Mouse (Mus musculus): ENCODE results near the gene Dnah8. TPM values are rescaled to one million over a fixed set of nuclear protein-coding genes. Genes with fewer than 3 reads are reported as not detected.
"Not testable (repeated sequence)": the region's sequence is repeated elsewhere in the genome, so short reads cannot be mapped to it uniquely, and the experiment has no call there.

Gene Dnah8
- polyA plus RNA-seq, 1 experiment from 2014 or later, result 9.2 TPM

DNA sequence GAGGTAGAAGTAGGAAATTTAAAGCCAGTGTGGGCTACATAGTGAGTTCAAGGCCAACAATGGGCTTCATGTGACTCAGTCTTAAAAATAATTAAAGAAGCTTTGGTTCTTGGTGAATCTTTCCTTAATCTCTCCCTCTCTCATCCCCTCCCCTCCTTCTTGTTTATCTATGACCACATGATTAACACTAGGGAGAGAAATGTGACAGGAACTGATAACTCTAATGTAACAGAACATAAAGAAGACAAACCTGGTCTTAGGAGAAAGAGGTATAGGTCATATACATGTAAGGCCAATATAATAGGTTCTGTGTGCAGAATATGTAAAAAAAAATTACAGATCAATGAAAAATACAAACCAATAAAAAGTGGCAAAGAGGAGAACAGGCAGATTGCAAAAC lies 10.8 kb upstream of the Dnah8 start:
- no peak for ATAC-seq (ENCODE audit: low read depth)
- no peaks in the 10 kb centered on the region for H3K9me3 ChIP-seq (ENCODE audit: control insufficient read depth, low read length)
- H3K4me2 ChIP-seq (ENCODE audit: low read depth, low read length), result no peak overlapping the region

DNA sequence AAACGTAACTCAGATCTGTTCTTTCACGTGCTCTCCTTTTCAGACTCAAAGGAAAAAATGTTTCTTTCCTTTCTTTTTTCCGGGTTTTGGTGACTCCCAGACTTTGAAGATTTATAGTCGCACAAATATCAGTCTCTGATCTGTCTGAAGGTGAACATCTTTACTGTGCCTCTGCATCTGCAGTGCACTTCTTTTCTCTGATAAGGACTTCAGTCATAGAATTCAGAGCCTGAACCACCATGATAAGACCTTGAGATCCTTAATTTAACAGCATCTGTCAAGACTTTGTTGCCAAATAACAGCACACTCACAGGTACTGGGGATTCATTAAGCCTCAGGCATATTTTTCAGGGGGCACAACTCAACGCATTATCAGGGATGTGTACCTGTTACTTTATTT lies 8.0 kb upstream of the Dnah8 start:
- ATAC-seq (ENCODE audit: low read depth), result no peak
- Histone ChIP-seq H3K4me3 (ENCODE audit: low read length) (no peak overlapping the region), H3K9me3 (ENCODE audit: control insufficient read depth, low read length) (no peaks in the 10 kb centered on the region), H3K27ac (ENCODE audit: low read length) (no peak overlapping the region), H3K27me3 (ENCODE audit: control insufficient read depth, insufficient read depth, low read depth, low read length) (no peaks in the 10 kb centered on the region), H3K4me2 (ENCODE audit: low read depth, low read length) (no peak overlapping the region), H3K9ac (ENCODE audit: low read length) (no peak overlapping the region), H3K4me1 (replicated peaks; ENCODE audit: control insufficient read depth, insufficient read depth, low read length) (peaks cover 9% of the 10 kb centered on the region), H3K36me3 (ENCODE audit: control insufficient read depth, insufficient read depth, low read length) (no peaks in the 10 kb centered on the region)
- 85% methylated on average over 5 of the region's 5 CpGs for WGBS

More for the DNA sequence above, 10.8 kb upstream of the Dnah8 start:
- H3K27ac ChIP-seq (ENCODE audit: low read length), result no peak overlapping the region
- H3K4me3 ChIP-seq (ENCODE audit: low read length), result no peak overlapping the region
- H3K4me1 ChIP-seq (replicated peaks; ENCODE audit: control insufficient read depth, insufficient read depth, low read length), result peaks cover 9% of the 10 kb centered on the region
- H3K27me3 ChIP-seq (ENCODE audit: control insufficient read depth, insufficient read depth, low read depth, low read length), result no peaks in the 10 kb centered on the region
- no peaks in the 10 kb centered on the region for H3K36me3 ChIP-seq (ENCODE audit: control insufficient read depth, insufficient read depth, low read length)
- H3K9ac ChIP-seq (ENCODE audit: low read length), result no peak overlapping the region

DNA sequence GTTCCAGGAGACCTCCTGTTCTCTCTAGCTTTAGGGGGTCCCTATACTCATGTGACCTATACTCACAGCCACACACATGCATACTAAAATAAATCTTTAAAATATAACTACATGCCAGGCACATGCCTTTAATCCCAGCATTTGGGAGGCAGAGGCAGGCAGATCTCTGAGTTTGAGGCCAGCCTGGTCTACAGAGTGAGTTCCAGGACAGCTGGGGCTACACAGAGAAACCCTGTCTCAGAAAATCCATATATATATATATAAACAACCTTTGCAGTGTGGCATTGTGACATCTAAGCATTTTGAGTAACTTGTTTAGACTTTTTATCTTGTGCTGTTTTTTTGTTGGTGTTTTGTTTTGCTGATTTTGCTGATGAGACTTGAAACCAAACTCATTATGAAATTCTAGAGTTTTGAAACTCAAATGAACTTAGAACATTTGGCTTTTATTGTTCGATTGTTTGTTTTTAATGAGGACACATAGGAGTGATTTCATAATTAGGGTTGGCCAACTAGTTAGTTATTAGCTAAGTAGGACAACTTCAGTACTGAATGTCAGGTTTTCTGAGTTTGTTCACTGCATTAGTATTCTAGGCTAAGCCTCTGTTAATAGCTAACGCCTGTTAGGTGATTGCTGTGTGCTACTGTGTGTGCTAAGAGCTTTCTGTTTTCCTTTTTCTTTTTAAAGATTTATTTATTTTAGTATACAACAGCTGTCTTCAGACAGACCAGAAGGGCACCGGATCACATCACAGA lies 5.8 kb upstream of the Dnah8 start:
- Histone ChIP-seq H3K9ac (ENCODE audit: low read length) (no peak overlapping the region), H3K4me1 (replicated peaks; ENCODE audit: control insufficient read depth, insufficient read depth, low read length) (peaks cover 5% of the 10 kb centered on the region; the same call in 1 of the 2 replicates), H3K9me3 (ENCODE audit: control insufficient read depth, low read length) (no peaks in the 10 kb centered on the region), H3K4me3 (ENCODE audit: low read length) (no peak overlapping the region), H3K4me2 (ENCODE audit: low read depth, low read length) (no peak overlapping the region), H3K27ac (ENCODE audit: low read length) (no peak overlapping the region), H3K36me3 (ENCODE audit: control insufficient read depth, insufficient read depth, low read length) (no peaks in the 10 kb centered on the region), H3K27me3 (ENCODE audit: control insufficient read depth, insufficient read depth, low read depth, low read length) (no peaks in the 10 kb centered on the region)
- no peak for ATAC-seq (ENCODE audit: low read depth)
- WGBS, result 74% methylated on average over 3 of the region's 3 CpGs

DNA sequence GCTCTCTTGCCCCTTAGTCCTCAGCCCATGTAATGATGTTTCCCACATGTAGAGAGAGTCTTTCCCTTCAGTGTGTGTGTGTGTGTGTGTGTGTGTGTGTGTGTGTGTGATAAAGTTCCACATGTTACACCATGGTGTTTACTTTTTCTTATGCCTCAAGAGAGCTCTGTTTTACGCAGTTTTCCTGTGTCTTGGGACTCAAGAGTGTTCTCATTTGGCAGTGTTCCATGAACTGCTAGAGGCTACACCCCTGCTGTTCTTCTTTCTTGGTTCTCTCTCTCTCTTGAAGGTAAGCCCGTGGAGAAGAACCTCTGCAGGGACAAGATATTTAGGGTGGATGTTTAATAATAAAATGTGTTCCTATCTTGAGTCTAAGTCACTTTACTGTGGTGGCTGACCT lies 5.0 kb upstream of the Dnah8 start:
- Histone ChIP-seq H3K4me1 (replicated peaks; ENCODE audit: control insufficient read depth, insufficient read depth, low read length) (peaks cover 5% of the 10 kb centered on the region; the same call in 1 of the 2 replicates), H3K27ac (ENCODE audit: low read length) (no peak overlapping the region), H3K9me3 (ENCODE audit: control insufficient read depth, low read length) (no peaks in the 10 kb centered on the region), H3K9ac (ENCODE audit: low read length) (no peak overlapping the region), H3K27me3 (ENCODE audit: control insufficient read depth, insufficient read depth, low read depth, low read length) (no peaks in the 10 kb centered on the region), H3K4me3 (ENCODE audit: low read length) (no peak overlapping the region), H3K4me2 (ENCODE audit: low read depth, low read length) (no peak overlapping the region), H3K36me3 (ENCODE audit: control insufficient read depth, insufficient read depth, low read length) (no peaks in the 10 kb centered on the region)
- 16% methylated on average over 2 of the region's 2 CpGs for WGBS
- ATAC-seq (ENCODE audit: low read depth), result peak; percentile 28; the same call in 1 of the 2 replicates

DNA sequence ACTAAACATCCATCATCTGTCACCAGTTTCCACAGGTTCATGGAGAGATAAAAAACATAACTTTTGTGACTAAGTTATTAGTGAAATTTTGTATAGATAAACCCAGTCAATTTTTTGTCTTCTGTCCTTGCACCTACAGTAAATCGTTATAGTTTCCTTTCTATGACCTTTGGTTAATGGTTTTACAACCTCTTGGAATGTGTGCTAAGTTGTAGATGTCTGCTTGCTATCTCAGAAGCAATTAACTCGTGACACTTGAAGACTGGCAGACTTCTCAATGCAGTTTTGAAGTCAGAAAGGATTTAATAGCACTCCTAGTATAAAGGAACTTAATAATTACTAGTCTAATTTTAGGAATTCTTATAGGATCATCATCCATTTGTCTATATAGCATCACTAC lies 3.6 kb upstream of the Dnah8 start:
- H3K27me3 ChIP-seq (ENCODE audit: control insufficient read depth, insufficient read depth, low read depth, low read length), result no peaks in the 10 kb centered on the region
- H3K4me2 ChIP-seq (ENCODE audit: low read depth, low read length), result no peak overlapping the region
- H3K4me1 ChIP-seq (replicated peaks; ENCODE audit: control insufficient read depth, insufficient read depth, low read length), result peaks cover 5% of the 10 kb centered on the region; the same call in 1 of the 2 replicates
- no peaks in the 10 kb centered on the region for H3K36me3 ChIP-seq (ENCODE audit: control insufficient read depth, insufficient read depth, low read length)
- no peak overlapping the region for H3K9ac ChIP-seq (ENCODE audit: low read length)
- ATAC-seq (ENCODE audit: low read depth), result no peak
- H3K9me3 ChIP-seq (ENCODE audit: control insufficient read depth, low read length), result no peaks in the 10 kb centered on the region
- H3K4me3 ChIP-seq (ENCODE audit: low read length), result no peak overlapping the region
- 45% methylated on average over 2 of the region's 2 CpGs for WGBS
- no peak overlapping the region for H3K27ac ChIP-seq (ENCODE audit: low read length)

DNA sequence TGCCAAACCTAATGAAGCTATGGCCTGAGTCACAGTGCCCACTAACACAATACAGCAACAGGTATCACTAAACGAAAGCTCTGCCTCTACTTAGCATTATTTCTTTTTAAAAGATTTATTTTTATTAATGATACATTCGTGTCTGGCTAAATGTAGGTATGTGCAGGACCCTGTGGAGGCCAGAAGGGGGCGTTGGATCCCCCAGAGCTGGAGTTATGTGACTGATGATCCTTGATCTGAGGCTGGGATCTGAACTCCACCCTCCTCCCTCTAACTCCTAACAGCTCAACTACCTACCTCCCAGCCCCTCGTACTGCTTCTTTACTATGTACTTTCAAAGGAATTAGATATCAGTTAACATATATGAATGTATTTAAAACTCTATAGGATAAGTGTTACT lies 2.7 kb upstream of the Dnah8 start:
- no peak overlapping the region for H3K4me2 ChIP-seq (ENCODE audit: low read depth, low read length)
- ATAC-seq (ENCODE audit: low read depth), result no peak
- H3K27me3 ChIP-seq (ENCODE audit: control insufficient read depth, insufficient read depth, low read depth, low read length), result no peaks in the 10 kb centered on the region
- H3K9ac ChIP-seq (ENCODE audit: low read length), result no peak overlapping the region
- peaks cover 5% of the 10 kb centered on the region; the same call in 1 of the 2 replicates for H3K4me1 ChIP-seq (replicated peaks; ENCODE audit: control insufficient read depth, insufficient read depth, low read length)
- WGBS, result 59% methylated on average over 4 of the region's 4 CpGs
- H3K9me3 ChIP-seq (ENCODE audit: control insufficient read depth, low read length), result no peaks in the 10 kb centered on the region
- no peak overlapping the region for H3K27ac ChIP-seq (ENCODE audit: low read length)
- no peaks in the 10 kb centered on the region for H3K36me3 ChIP-seq (ENCODE audit: control insufficient read depth, insufficient read depth, low read length)
- H3K4me3 ChIP-seq (ENCODE audit: low read length), result no peak overlapping the region

DNA sequence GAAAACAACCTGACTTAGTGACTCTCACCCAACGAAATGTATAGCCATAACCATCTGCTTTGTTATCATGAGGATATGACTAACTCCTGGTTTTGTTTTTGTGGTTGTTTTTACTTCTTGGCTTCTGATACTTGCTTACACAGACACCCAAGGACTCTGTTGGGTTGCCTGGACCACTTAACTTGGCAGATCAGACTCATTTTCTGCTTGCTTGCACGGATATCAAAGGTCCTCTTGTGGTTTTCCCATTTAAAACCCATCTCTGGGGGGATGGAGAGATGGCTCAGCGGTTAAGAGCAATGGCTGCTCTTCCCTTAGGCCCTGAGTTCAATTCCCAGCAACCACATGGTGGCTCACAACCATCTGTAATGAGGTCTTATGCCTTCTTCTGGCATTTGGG lies 954 bp upstream of the Dnah8 start:
- Histone ChIP-seq H3K27me3 (ENCODE audit: control insufficient read depth, insufficient read depth, low read depth, low read length) (no peaks in the 10 kb centered on the region), H3K4me3 (ENCODE audit: low read length) (no peak overlapping the region), H3K36me3 (ENCODE audit: control insufficient read depth, insufficient read depth, low read length) (no peaks in the 10 kb centered on the region), H3K4me1 (replicated peaks; ENCODE audit: control insufficient read depth, insufficient read depth, low read length) (peaks cover 5% of the 10 kb centered on the region; the same call in 1 of the 2 replicates), H3K27ac (ENCODE audit: low read length) (no peak overlapping the region), H3K9ac (ENCODE audit: low read length) (no peak overlapping the region), H3K9me3 (ENCODE audit: control insufficient read depth, low read length) (no peaks in the 10 kb centered on the region), H3K4me2 (ENCODE audit: low read depth, low read length) (no peak overlapping the region)
- no peak for ATAC-seq (ENCODE audit: low read depth)
- WGBS, result 84% methylated on average over 3 of the region's 3 CpGs

DNA sequence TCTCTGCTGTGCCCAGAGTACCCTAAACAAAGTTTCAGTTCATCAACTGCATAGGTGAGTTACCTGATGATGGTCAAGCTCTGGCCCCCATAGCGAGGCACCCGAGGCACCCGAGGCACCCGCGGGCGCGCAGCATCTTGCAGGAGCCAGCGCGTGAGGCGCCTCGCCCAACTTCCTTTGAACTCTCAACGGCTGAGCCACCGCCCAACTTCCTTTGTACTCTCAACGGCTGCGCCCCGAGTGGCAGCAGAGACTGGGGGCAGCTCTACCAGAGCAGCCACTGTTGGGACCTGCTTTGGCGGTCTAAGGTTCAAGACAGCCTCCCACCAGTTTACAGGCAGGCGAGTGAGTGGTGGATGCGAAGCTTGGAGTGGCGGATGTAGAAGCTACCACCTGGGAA lies 2.6 kb downstream of the Dnah8 start, which contains the start of gene Glo1:
Glo1 (minus strand) TSS at position 153 of the 400 bp plus-strand sequence.
- H3K27ac ChIP-seq (ENCODE audit: low read length); H3K4me1 ChIP-seq (replicated peaks; ENCODE audit: control insufficient read depth, insufficient read depth, low read length); H3K4me3 ChIP-seq (ENCODE audit: low read length); H3K9me3 ChIP-seq (ENCODE audit: control insufficient read depth, low read length); H3K36me3 ChIP-seq (ENCODE audit: control insufficient read depth, insufficient read depth, low read length); H3K4me2 ChIP-seq (ENCODE audit: low read depth, low read length); H3K9ac ChIP-seq (ENCODE audit: low read length); H3K27me3 ChIP-seq (ENCODE audit: control insufficient read depth, insufficient read depth, low read depth, low read length): not testable (repeated sequence)
- WGBS, result no CpG with 5 or more reads among the region's 20 CpGs
- 0 out of 2 replicates have a peak, but pooled peaks have one; percentile 38 for ATAC-seq (ENCODE audit: low read depth)

DNA sequence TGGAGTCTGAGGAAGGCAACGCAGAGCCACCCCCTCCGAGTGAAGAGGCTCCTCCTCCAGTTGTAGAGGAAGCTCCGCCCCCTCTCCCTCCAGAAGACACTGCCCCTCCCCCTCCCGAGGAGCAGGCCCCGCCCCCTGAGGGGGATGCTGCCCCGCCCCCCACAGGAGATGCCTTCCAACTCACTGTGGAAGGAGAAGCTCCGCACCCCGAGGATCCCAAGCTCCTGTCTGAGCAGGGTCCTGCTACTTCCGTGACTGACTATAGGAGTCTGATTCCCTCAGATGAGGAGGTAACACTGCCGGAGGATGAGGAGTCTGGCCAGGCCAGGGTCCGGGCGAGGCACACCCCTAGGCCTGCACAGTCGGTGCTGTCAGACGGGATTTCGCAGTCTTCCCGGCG lies 11.2 kb downstream of the Dnah8 start:
- no peak overlapping the region for H3K27ac ChIP-seq (ENCODE audit: low read length)
- WGBS, result 16% methylated on average over 17 of the region's 17 CpGs
- no peaks in the 10 kb centered on the region for H3K27me3 ChIP-seq (ENCODE audit: control insufficient read depth, insufficient read depth, low read depth, low read length)
- peak overlapping the region; percentile 31; the same call in 1 of the 2 replicates for H3K9ac ChIP-seq (ENCODE audit: low read length)
- peaks cover 5% of the 10 kb centered on the region; the same call in 1 of the 2 replicates for H3K4me1 ChIP-seq (replicated peaks; ENCODE audit: control insufficient read depth, insufficient read depth, low read length)
- peak overlapping the region; percentile 26 for H3K4me3 ChIP-seq (ENCODE audit: low read length)
- H3K9me3 ChIP-seq (ENCODE audit: control insufficient read depth, low read length), result no peaks in the 10 kb centered on the region
- peak; percentile 45 for ATAC-seq (ENCODE audit: low read depth)
- H3K36me3 ChIP-seq (ENCODE audit: control insufficient read depth, insufficient read depth, low read length), result no peaks in the 10 kb centered on the region
- peak overlapping the region; percentile 38 for H3K4me2 ChIP-seq (ENCODE audit: low read depth, low read length)

Data from lung, embryonic 16.5 days (tissue).